Mouse (Mus musculus) gonadal fat pad, adult 2 months (tissue): Measurements from ENCODE around the gene Grik5. TPM values are rescaled to one million over a fixed set of nuclear protein-coding genes. Genes with fewer than 3 reads are reported as not detected.
A peak's percentile ranks its signal among the peaks of the same experiment; 100 is the strongest.

Experiments
- DNase-seq: peaks from one replicate; pipeline ENCODE4 v3.0.0-alpha.2; 2012; ENCODE audit warnings: low read depth
- polyA plus RNA-seq: library from polyadenylated mRNA; depleted of rRNA; stranded (reverse); fragments of >200 nt; gene quantifications from 2 replicates; pipeline ENCODE4 v1.2.3, GENCODE M21; 2012; rRNA removed

The Grik5 gene
- 15.1 and 15.7 TPM in 2 replicates for polyA plus RNA-seq

- DNase-seq, result no peak
Measured at GRCm38 (mm10) chr7:25071979-25072715, at the start of gene Grik5, which contains the start of gene Zfp574. Gene Grik5, minus strand, starts transcription at chr7:25072346. Gene Zfp574, plus strand, starts transcription at chr7:25072567.

GRCm38 (mm10) chr7:25121240-25121786 is 49.2 kb upstream of the Grik5 start:
- no peak for DNase-seq

- DNase-seq, result no peak
Measured at GRCm38 (mm10) chr7:25120061-25120834, 48.1 kb upstream of the Grik5 start.

GRCm38 (mm10) chr7:25112956-25113603 is 40.9 kb upstream of the Grik5 start:
- no peak for DNase-seq

- DNase-seq, result no peak
Measured at GRCm38 (mm10) chr7:25112178-25112955, 40.2 kb upstream of the Grik5 start.

GRCm38 (mm10) chr7:25110336-25110735 is 38.2 kb upstream of the Grik5 start:
- DNase-seq, result no peak

- no peak for DNase-seq
Measured at GRCm38 (mm10) chr7:25109355-25109754, 37.2 kb upstream of the Grik5 start.

GRCm38 (mm10) chr7:25106790-25107502 is 34.8 kb upstream of the Grik5 start:
- DNase-seq, result no peak

GRCm38 (mm10) chr7:25105411-25106160 is 33.4 kb upstream of the Grik5 start:
- no peak for DNase-seq

GRCm38 (mm10) chr7:25099581-25099980 is 27.4 kb upstream of the Grik5 start:
- DNase-seq, result no peak

GRCm38 (mm10) chr7:25098169-25098568 is 26.0 kb upstream of the Grik5 start:
- DNase-seq, result no peak

GRCm38 (mm10) chr7:25089875-25090274 is 17.7 kb upstream of the Grik5 start:
- DNase-seq, result no peak

- DNase-seq, result no peak
Measured at GRCm38 (mm10) chr7:25088968-25089367, 16.8 kb upstream of the Grik5 start.

GRCm38 (mm10) chr7:25088531-25088930 is 16.4 kb upstream of the Grik5 start:
- no peak for DNase-seq

GRCm38 (mm10) chr7:25087972-25088371 is 15.8 kb upstream of the Grik5 start:
- DNase-seq, result no peak

- no peak for DNase-seq
Measured at GRCm38 (mm10) chr7:25087256-25087912, 15.2 kb upstream of the Grik5 start.

- no peak for DNase-seq
Measured at GRCm38 (mm10) chr7:25086656-25087055, 14.5 kb upstream of the Grik5 start.

- DNase-seq, result peak; percentile 77
Measured at GRCm38 (mm10) chr7:25084621-25085020, 12.5 kb upstream of the Grik5 start.

GRCm38 (mm10) chr7:25082510-25082909 is 10.4 kb upstream of the Grik5 start:
- DNase-seq, result no peak
